In genomic region chr3:49752766-49753165, GRCm38 (mm10) we compare ENCODE assay signal across 12 mouse cellular contexts. TPM values are rescaled to one million over a fixed set of nuclear protein-coding genes. Genes with fewer than 3 reads are reported as not detected.
A peak's percentile ranks its signal among the peaks of the same experiment; 100 is the strongest.
DNase-seq lines count a peak whose midpoint lies in the region; ATAC-seq lines count a peak whose summit lies in the region.
"Had no signal": no experiment of that assay in that cellular context is flagged by ENCODE, and none has a peak within 500 bp of the region (broad histone marks: within the 10 kb centered on the region; RNA-seq: fewer than 3 reads in every experiment).

No protein-coding gene starts in this region.

- H3K9ac ChIP-seq in liver, embryonic 11.5 days (ENCODE audit: low read depth, low read length): no peak overlapping the region
- H3K9ac ChIP-seq in liver, embryonic 12.5 days: no peak overlapping the region
- no peak overlapping the region for H3K9ac ChIP-seq in forebrain, embryonic 11.5 days (ENCODE audit: low read length)
- no peak overlapping the region for H3K9ac ChIP-seq in intestine, embryonic 15.5 days
- no peak overlapping the region; the same call in 1 of the 2 replicates for H3K9ac ChIP-seq in neural tube, embryonic 14.5 days (replicated peaks; ENCODE audit: low read depth, low read length)
- H3K9ac ChIP-seq: liver, embryonic 14.5 days had no signal

- H3K4me2 ChIP-seq in liver, embryonic 11.5 days: peak overlapping the region; percentile 5; the same call in 1 of the 2 replicates
- no peak overlapping the region for H3K4me2 ChIP-seq in liver, embryonic 12.5 days
- H3K4me2 ChIP-seq in forebrain, embryonic 11.5 days (ENCODE audit: low read depth, low read length, severe bottlenecking): peak overlapping the region; percentile 16; the same call in 1 of the 2 replicates
- peak overlapping the region; percentile 75 for H3K4me2 ChIP-seq in intestine, embryonic 15.5 days (replicated peaks)
- H3K4me2 ChIP-seq in neural tube, embryonic 14.5 days (ENCODE audit: low read depth, low read length): peak overlapping the region; percentile 84; the same call in 1 of the 2 replicates

- DNase-seq in liver, embryonic 11.5 days (ENCODE audit: low spot score): no peak
- no peak for DNase-seq in forebrain, embryonic 11.5 days (ENCODE audit: low spot score)
- no peak for DNase-seq in retina, embryonic 14.5 days (ENCODE audit: low spot score)
- no peak for DNase-seq in urinary bladder, postnatal 25 days (ENCODE audit: low spot score)
- no peak for DNase-seq in kidney, adult 18-20 months
- DNase-seq: adrenal gland, postnatal 14 days; thymus, postnatal 4 days had no signal

- H3K36me3 ChIP-seq in liver, embryonic 11.5 days (ENCODE audit: control insufficient read depth, insufficient read depth, low read length): peaks cover 2% of the 10 kb centered on the region; the same call in 1 of the 2 replicates
- H3K36me3 ChIP-seq in liver, embryonic 12.5 days: no peaks in the 10 kb centered on the region
- peaks cover 9% of the 10 kb centered on the region for H3K36me3 ChIP-seq in forebrain, embryonic 11.5 days (ENCODE audit: control insufficient read depth, insufficient read depth, low read length)
- 0 out of 2 replicates have a peak, but pooled peaks cover 2% of the 10 kb centered on the region for H3K36me3 ChIP-seq in intestine, embryonic 15.5 days
- H3K36me3 ChIP-seq in neural tube, embryonic 14.5 days (ENCODE audit: control insufficient read depth, insufficient read depth, low read length): no peaks in the 10 kb centered on the region
- H3K36me3 ChIP-seq: G1E had no signal

- H3K4me1 ChIP-seq in liver, embryonic 11.5 days (replicated peaks; ENCODE audit: control insufficient read depth, insufficient read depth, low read length): no peaks in the 10 kb centered on the region; the same call in 1 of the 2 replicates
- no peaks in the 10 kb centered on the region for H3K4me1 ChIP-seq in liver, embryonic 12.5 days
- no peaks in the 10 kb centered on the region; the same call in 1 of the 2 replicates for H3K4me1 ChIP-seq in forebrain, embryonic 11.5 days (replicated peaks; ENCODE audit: control insufficient read depth, insufficient read depth, low read length)
- H3K4me1 ChIP-seq in intestine, embryonic 15.5 days (replicated peaks): no peaks in the 10 kb centered on the region
- H3K4me1 ChIP-seq in neural tube, embryonic 14.5 days (ENCODE audit: control insufficient read depth, insufficient read depth, low read length): peaks cover 6% of the 10 kb centered on the region; the same call in 1 of the 2 replicates

- no peaks in the 10 kb centered on the region for H3K9me3 ChIP-seq in liver, embryonic 11.5 days (ENCODE audit: control insufficient read depth, low read length)
- H3K9me3 ChIP-seq in liver, embryonic 12.5 days (replicated peaks): no peaks in the 10 kb centered on the region
- H3K9me3 ChIP-seq in forebrain, embryonic 11.5 days (ENCODE audit: control insufficient read depth, low read length): no peaks in the 10 kb centered on the region
- no peaks in the 10 kb centered on the region for H3K9me3 ChIP-seq in intestine, embryonic 15.5 days
- H3K9me3 ChIP-seq in neural tube, embryonic 14.5 days (ENCODE audit: control insufficient read depth, low read length): no peaks in the 10 kb centered on the region

- WGBS in liver, embryonic 11.5 days: 84% methylated on average over 4 of the region's 4 CpGs
- WGBS in liver, embryonic 12.5 days (ENCODE audit: insufficient replicate concordance): 63% methylated on average over 4 of the region's 4 CpGs
- 74% methylated on average over 4 of the region's 4 CpGs for WGBS in forebrain, embryonic 11.5 days
- 57% methylated on average over 4 of the region's 4 CpGs for WGBS in intestine, embryonic 15.5 days
- 66% methylated on average over 4 of the region's 4 CpGs for WGBS in neural tube, embryonic 14.5 days

- H3K27me3 ChIP-seq in liver, embryonic 11.5 days (replicated peaks; ENCODE audit: control insufficient read depth, insufficient read depth, low read length): peaks cover 10% of the 10 kb centered on the region; the same call in 1 of the 2 replicates
- peaks cover 26% of the 10 kb centered on the region for H3K27me3 ChIP-seq in liver, embryonic 12.5 days (replicated peaks)
- no peaks in the 10 kb centered on the region for H3K27me3 ChIP-seq in forebrain, embryonic 11.5 days (ENCODE audit: control insufficient read depth, insufficient read depth, low read length)
- no peaks in the 10 kb centered on the region for H3K27me3 ChIP-seq in intestine, embryonic 15.5 days (replicated peaks)
- H3K27me3 ChIP-seq in neural tube, embryonic 14.5 days (ENCODE audit: control insufficient read depth, insufficient read depth, low read length): no peaks in the 10 kb centered on the region

- H3K27ac ChIP-seq in liver, embryonic 11.5 days (ENCODE audit: low read depth, low read length): no peak overlapping the region
- H3K27ac ChIP-seq in liver, embryonic 12.5 days: no peak overlapping the region
- no peak overlapping the region for H3K27ac ChIP-seq in forebrain, embryonic 11.5 days (ENCODE audit: low read depth, low read length)
- no peak overlapping the region for H3K27ac ChIP-seq in intestine, embryonic 15.5 days
- H3K27ac ChIP-seq in neural tube, embryonic 14.5 days (ENCODE audit: low read depth, low read length): no peak overlapping the region
- H3K27ac ChIP-seq: liver, embryonic 14.5 days had no signal

- no peak overlapping the region for H3K4me3 ChIP-seq in liver, embryonic 11.5 days (ENCODE audit: low read depth, low read length)
- no peak overlapping the region for H3K4me3 ChIP-seq in liver, embryonic 12.5 days
- no peak overlapping the region for H3K4me3 ChIP-seq in forebrain, embryonic 11.5 days (ENCODE audit: low read depth, low read length)
- H3K4me3 ChIP-seq in intestine, embryonic 15.5 days (replicated peaks): peak overlapping the region; percentile 61
- peak overlapping the region; percentile 61; the same call in 1 of the 2 replicates for H3K4me3 ChIP-seq in neural tube, embryonic 14.5 days (ENCODE audit: low read depth, low read length)

- ATAC-seq in liver, embryonic 11.5 days (replicated peaks; ENCODE audit: low FRiP score): no peak
- ATAC-seq in liver, embryonic 12.5 days: no peak
- ATAC-seq in forebrain, embryonic 11.5 days (replicated peaks; ENCODE audit: low FRiP score): no peak
- no peak for ATAC-seq in intestine, embryonic 15.5 days
- no peak for ATAC-seq in neural tube, embryonic 14.5 days (ENCODE audit: low read depth)

RNA-seq across cellular contexts. Expression of gene Pcdh18, which starts 4.4 kb away (rescaled TPM):
- 19.9 and 22.4 TPM in 2 replicates for polyA plus RNA-seq in liver, embryonic 11.5 days (2014; fragmentation: Nextera tagmentation; extraction: Ambion mirVana)
- polyA plus RNA-seq in liver, embryonic 12.5 days (2016; fragmentation: Nextera tagmentation; extraction: Ambion mirVana): 6.6 and 7.8 TPM in 2 replicates
- polyA plus RNA-seq in forebrain, embryonic 11.5 days (2014; fragmentation: Nextera tagmentation; extraction: Ambion mirVana): 68.4 and 71.7 TPM in 2 replicates
- 39.9 and 45.5 TPM in 2 replicates for polyA plus RNA-seq in intestine, embryonic 15.5 days (2015; fragmentation: Nextera tagmentation; extraction: Ambion mirVana)
- polyA plus RNA-seq in neural tube, embryonic 14.5 days (2014; fragmentation: Nextera tagmentation; extraction: Ambion mirVana): 23.3 and 34.2 TPM in 2 replicates
- polyA plus RNA-seq: G1E had no signal

Comparison
In these comparisons a context has a peak if more than half of its experiments do, and no peak if none do; other contexts are left out.
1. H3K4me3 ChIP-seq: peak in intestine, embryonic 15.5 days (single experiment) and neural tube, embryonic 14.5 days (single experiment); none in liver, embryonic 11.5 days (single experiment), liver, embryonic 12.5 days (single experiment) and forebrain, embryonic 11.5 days (single experiment).